ENCODE assay signal across 8 mouse cellular contexts in the genomic region with DNA sequence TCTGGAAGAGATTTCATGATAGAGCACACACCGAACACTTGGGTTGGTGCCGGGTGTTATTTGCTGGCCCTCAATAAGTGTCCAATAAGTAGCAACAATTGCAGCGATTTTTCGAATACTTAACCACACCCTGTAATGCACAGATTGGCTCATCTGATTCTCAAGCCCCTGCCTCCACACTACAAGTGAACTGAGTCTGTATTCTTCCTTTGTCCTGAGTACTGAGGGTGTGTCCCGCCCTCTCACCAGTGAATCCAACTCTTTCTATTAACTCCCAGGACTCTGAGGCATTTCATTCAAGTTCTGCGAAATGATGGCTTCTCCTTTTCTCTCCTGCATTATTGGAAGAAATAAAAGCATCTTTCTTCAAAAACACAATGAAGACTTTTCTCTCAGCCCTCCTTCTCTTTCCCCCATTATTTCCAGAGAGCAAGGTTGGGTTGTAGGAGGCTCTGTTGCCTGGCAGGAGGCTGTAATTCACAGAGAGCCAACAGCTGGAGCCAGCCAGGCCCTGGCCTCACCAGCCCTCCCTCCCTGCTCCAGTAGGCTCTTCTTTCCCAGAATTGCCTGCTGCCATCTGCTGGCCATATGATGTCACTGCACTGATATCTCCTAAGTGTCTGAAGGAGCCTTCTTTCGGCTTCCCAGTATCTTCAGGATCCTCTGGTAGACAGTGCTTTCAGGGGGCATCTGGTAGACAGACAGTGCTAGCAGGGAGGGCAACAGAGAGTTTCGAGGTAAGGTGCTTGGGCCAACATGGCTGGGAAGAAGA. TPM values are rescaled to one million over a fixed set of nuclear protein-coding genes. Genes with fewer than 3 reads are reported as not detected.
DNase-seq lines count a peak whose midpoint lies in the region; ATAC-seq lines count a peak whose summit lies in the region.

No protein-coding gene starts in this region.

- H3K4me2 ChIP-seq in forebrain, embryonic 11.5 days (ENCODE audit: low read depth, low read length, severe bottlenecking), result no peak overlapping the region
- peak overlapping the region; percentile 46 for H3K4me2 ChIP-seq in heart, embryonic 16.5 days (ENCODE audit: low read depth, low read length)
- no peak overlapping the region for H3K4me2 ChIP-seq in liver, embryonic 13.5 days
- peak overlapping the region; percentile 20; the same call in 1 of the 2 replicates for H3K4me2 ChIP-seq in stomach, embryonic 15.5 days

- 0 out of 2 replicates have a peak, but pooled peaks cover 2% of the 10 kb centered on the region for H3K4me1 ChIP-seq in forebrain, embryonic 11.5 days (replicated peaks; ENCODE audit: control insufficient read depth, insufficient read depth, low read length)
- peaks cover 32% of the 10 kb centered on the region for H3K4me1 ChIP-seq in heart, embryonic 16.5 days (ENCODE audit: control insufficient read depth, insufficient read depth, low read length)
- peaks cover 30% of the 10 kb centered on the region for H3K4me1 ChIP-seq in liver, embryonic 13.5 days (replicated peaks)
- peaks cover 6% of the 10 kb centered on the region; the same call in 1 of the 2 replicates for H3K4me1 ChIP-seq in stomach, embryonic 15.5 days

- no peaks in the 10 kb centered on the region for H3K27me3 ChIP-seq in forebrain, embryonic 11.5 days (ENCODE audit: control insufficient read depth, insufficient read depth, low read length)
- no peaks in the 10 kb centered on the region for H3K27me3 ChIP-seq in heart, embryonic 16.5 days (ENCODE audit: control insufficient read depth, insufficient read depth, low read length)
- no peaks in the 10 kb centered on the region for H3K27me3 ChIP-seq in liver, embryonic 13.5 days
- H3K27me3 ChIP-seq in stomach, embryonic 15.5 days (replicated peaks), result no peaks in the 10 kb centered on the region

- DNase-seq in CD8-positive naive resting alpha-beta T cell, adult 2 months (ENCODE audit: low read depth in 2 of 2, low spot score in 2 of 2), result peak; percentile 51 to 67
- DNase-seq in c-Kit-positive CD71-negative TER-119-negative erythroid progenitor cells, embryonic 14.5 days (ENCODE audit: low read depth), result peak; percentile 70
- peak; percentile 89 for DNase-seq in forebrain, embryonic 11.5 days (ENCODE audit: low spot score)
- DNase-seq in kidney, postnatal 25 days, result peak; percentile 86 to 90
- DNase-seq in liver, embryonic 13.5 days, result peak; percentile 57
- peak; percentile 85 for DNase-seq in neural tube, embryonic 10.5 days (ENCODE audit: extremely low spot score, low spot score)

- no peaks in the 10 kb centered on the region for H3K36me3 ChIP-seq in forebrain, embryonic 11.5 days (ENCODE audit: control insufficient read depth, insufficient read depth, low read length)
- no peaks in the 10 kb centered on the region for H3K36me3 ChIP-seq in heart, embryonic 16.5 days (ENCODE audit: control insufficient read depth, insufficient read depth)
- no peaks in the 10 kb centered on the region for H3K36me3 ChIP-seq in liver, embryonic 13.5 days
- H3K36me3 ChIP-seq in stomach, embryonic 15.5 days, result no peaks in the 10 kb centered on the region

- ATAC-seq in forebrain, embryonic 11.5 days (replicated peaks; ENCODE audit: low FRiP score), result peak; percentile 97
- ATAC-seq in heart, embryonic 16.5 days (replicated peaks; ENCODE audit: extremely low read depth, insufficient read depth, low FRiP score), result peak; percentile 85
- peak; percentile 66 for ATAC-seq in liver, embryonic 13.5 days (ENCODE audit: low read depth)
- ATAC-seq in stomach, embryonic 15.5 days (ENCODE audit: insufficient read depth, low FRiP score, low read depth), result 0 out of 2 replicates have a peak, but pooled peaks have one; percentile 63

- H3K27ac ChIP-seq in forebrain, embryonic 11.5 days (ENCODE audit: low read depth, low read length), result peak overlapping the region; percentile 51; the same call in 1 of the 2 replicates
- peak overlapping the region; percentile 70 for H3K27ac ChIP-seq in heart, embryonic 16.5 days (ENCODE audit: low read length)
- H3K27ac ChIP-seq in liver, embryonic 13.5 days, result no peak overlapping the region
- H3K27ac ChIP-seq in stomach, embryonic 15.5 days, result peak overlapping the region; percentile 50; the same call in 1 of the 2 replicates

- H3K9ac ChIP-seq in forebrain, embryonic 11.5 days (ENCODE audit: low read length), result no peak overlapping the region
- H3K9ac ChIP-seq in heart, embryonic 16.5 days (ENCODE audit: low read length), result peak overlapping the region; percentile 54; the same call in 1 of the 2 replicates
- no peak overlapping the region for H3K9ac ChIP-seq in liver, embryonic 13.5 days
- H3K9ac ChIP-seq in stomach, embryonic 15.5 days, result no peak overlapping the region

- no peaks in the 10 kb centered on the region for H3K9me3 ChIP-seq in forebrain, embryonic 11.5 days (ENCODE audit: control insufficient read depth, low read length)
- H3K9me3 ChIP-seq in heart, embryonic 16.5 days (replicated peaks; ENCODE audit: control insufficient read depth, low read length), result peaks cover 3% of the 10 kb centered on the region
- 0 out of 2 replicates have a peak, but pooled peaks cover 3% of the 10 kb centered on the region for H3K9me3 ChIP-seq in liver, embryonic 13.5 days (replicated peaks)
- H3K9me3 ChIP-seq in stomach, embryonic 15.5 days, result no peaks in the 10 kb centered on the region

- 48% methylated on average over 8 of the region's 8 CpGs for WGBS in forebrain, embryonic 11.5 days
- 65% methylated on average over 8 of the region's 8 CpGs for WGBS in heart, embryonic 16.5 days
- 64% methylated on average over 8 of the region's 8 CpGs for WGBS in liver, embryonic 13.5 days (ENCODE audit: insufficient replicate concordance)
- 63% methylated on average over 8 of the region's 8 CpGs for WGBS in stomach, embryonic 15.5 days

- no peak overlapping the region for H3K4me3 ChIP-seq in forebrain, embryonic 11.5 days (ENCODE audit: low read depth, low read length)
- peak overlapping the region; percentile 23 for H3K4me3 ChIP-seq in heart, embryonic 16.5 days (ENCODE audit: low read length)
- no peak overlapping the region for H3K4me3 ChIP-seq in liver, embryonic 13.5 days (replicated peaks)
- no peak overlapping the region for H3K4me3 ChIP-seq in stomach, embryonic 15.5 days (replicated peaks)

RNA-seq across cellular contexts. Expression of a gene that starts 46.7 kb away (rescaled TPM):
- 385 and 409 TPM in 2 replicates for polyA plus RNA-seq in forebrain, embryonic 11.5 days (2014; fragmentation: Nextera tagmentation; extraction: Ambion mirVana)
- 453 and 470 TPM in 2 replicates for polyA plus RNA-seq in heart, embryonic 16.5 days (2015; fragmentation: Nextera tagmentation; extraction: Ambion mirVana)
- polyA plus RNA-seq in liver, embryonic 13.5 days (2015; fragmentation: Nextera tagmentation; extraction: Ambion mirVana), result 316 and 342 TPM in 2 replicates
- polyA plus RNA-seq in stomach, embryonic 15.5 days (2015; fragmentation: Nextera tagmentation; extraction: Ambion mirVana), result 640 and 675 TPM in 2 replicates

RNA-seq across cellular contexts. Expression of a gene that starts 46.9 kb away (rescaled TPM):
- polyA plus RNA-seq in forebrain, embryonic 11.5 days (2014; fragmentation: Nextera tagmentation; extraction: Ambion mirVana), result 25.3 and 26.8 TPM in 2 replicates
- 6.3 and 6.6 TPM in 2 replicates for polyA plus RNA-seq in heart, embryonic 16.5 days (2015; fragmentation: Nextera tagmentation; extraction: Ambion mirVana)
- 2.2 and 3.1 TPM in 2 replicates for polyA plus RNA-seq in liver, embryonic 13.5 days (2015; fragmentation: Nextera tagmentation; extraction: Ambion mirVana)
- polyA plus RNA-seq in stomach, embryonic 15.5 days (2015; fragmentation: Nextera tagmentation; extraction: Ambion mirVana), result 12.8 and 13.9 TPM in 2 replicates

Comparison
In these comparisons a context has a peak if more than half of its experiments do, and no peak if none do; other contexts are left out.
1. H3K4me2 ChIP-seq: peak in heart, embryonic 16.5 days (single experiment) and stomach, embryonic 15.5 days (single experiment); none in forebrain, embryonic 11.5 days (single experiment) and liver, embryonic 13.5 days (single experiment).
2. Peak in every context shown above with its lines, with median percentiles within 50 percentile points of each other: DNase-seq and ATAC-seq.